Mouse (Mus musculus): ENCODE results near the gene Dmp1. TPM values are rescaled to one million over a fixed set of nuclear protein-coding genes. Genes with fewer than 3 reads are reported as not detected.

Gene Dmp1
- polyA plus RNA-seq, 1 experiment, result not detected

GRCm38 (mm10) chr5:104244261-104244660 lies 41.8 kb downstream of the Dmp1 start:
- TF ChIP-seq POLR2A (IDR thresholded peaks at IDR 0.05; ENCODE audit: borderline replicate concordance, extremely low read depth, low read depth, low read length), result no peak
- TF ChIP-seq CTCF (IDR thresholded peaks at IDR 0.05; ENCODE audit: insufficient read depth, low read length), result no peak

DNA sequence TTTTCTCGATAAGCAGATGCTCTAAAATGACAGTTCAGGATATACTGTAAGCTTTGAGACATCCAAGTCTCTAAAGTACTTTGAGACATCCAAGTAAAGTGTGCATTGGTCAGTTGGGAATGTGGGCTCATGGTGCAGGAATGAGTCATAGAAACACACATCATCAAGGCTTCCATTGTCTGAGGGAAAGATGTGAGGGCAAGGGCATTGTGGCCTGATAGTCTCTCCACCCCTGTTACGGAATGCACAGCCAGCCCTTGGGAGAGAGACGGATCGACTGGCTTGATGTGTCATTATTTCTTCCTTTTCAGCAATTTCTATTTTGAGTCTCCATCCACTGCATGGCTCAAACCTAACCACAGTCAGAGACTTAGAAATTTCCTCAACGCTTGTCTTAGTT lies 49.4 kb downstream of the Dmp1 start:
- no peak overlapping the region for H3K4me3 ChIP-seq (replicated peaks; ENCODE audit: extremely low read depth, low read depth, low read length)
- TF ChIP-seq CTCF (IDR thresholded peaks at IDR 0.05; ENCODE audit: insufficient read depth, low read length) (no peak), POLR2A (IDR thresholded peaks at IDR 0.05; ENCODE audit: borderline replicate concordance, extremely low read depth, low read depth, low read length) (no peak)
- H3K4me1 ChIP-seq (ENCODE audit: control insufficient read depth, insufficient read depth, low read length), result no peaks in the 10 kb centered on the region
- 74% methylated on average over 5 of the region's 5 CpGs for WGBS
- no peak for DNase-seq

More at GRCm38 (mm10) chr5:104244261-104244660, 41.8 kb downstream of the Dmp1 start:
- Histone ChIP-seq H3K4me3 (replicated peaks; ENCODE audit: extremely low read depth, low read depth, low read length) (no peak overlapping the region), H3K4me1 (ENCODE audit: control insufficient read depth, insufficient read depth, low read length) (no peaks in the 10 kb centered on the region)
- no peak for DNase-seq
- 82% methylated on average over 2 of the region's 2 CpGs for WGBS

GRCm38 (mm10) chr5:104256585-104256984 lies 54.2 kb downstream of the Dmp1 start:
- H3K4me3 ChIP-seq (replicated peaks; ENCODE audit: extremely low read depth, low read depth, low read length), result no peak overlapping the region
- DNase-seq, result no peak
- no peaks in the 10 kb centered on the region for H3K4me1 ChIP-seq (ENCODE audit: control insufficient read depth, insufficient read depth, low read length)
- 69% methylated on average over 3 of the region's 3 CpGs for WGBS
- TF ChIP-seq POLR2A (IDR thresholded peaks at IDR 0.05; ENCODE audit: borderline replicate concordance, extremely low read depth, low read depth, low read length), result no peak
- TF ChIP-seq CTCF (IDR thresholded peaks at IDR 0.05; ENCODE audit: insufficient read depth, low read length), result no peak

DNA sequence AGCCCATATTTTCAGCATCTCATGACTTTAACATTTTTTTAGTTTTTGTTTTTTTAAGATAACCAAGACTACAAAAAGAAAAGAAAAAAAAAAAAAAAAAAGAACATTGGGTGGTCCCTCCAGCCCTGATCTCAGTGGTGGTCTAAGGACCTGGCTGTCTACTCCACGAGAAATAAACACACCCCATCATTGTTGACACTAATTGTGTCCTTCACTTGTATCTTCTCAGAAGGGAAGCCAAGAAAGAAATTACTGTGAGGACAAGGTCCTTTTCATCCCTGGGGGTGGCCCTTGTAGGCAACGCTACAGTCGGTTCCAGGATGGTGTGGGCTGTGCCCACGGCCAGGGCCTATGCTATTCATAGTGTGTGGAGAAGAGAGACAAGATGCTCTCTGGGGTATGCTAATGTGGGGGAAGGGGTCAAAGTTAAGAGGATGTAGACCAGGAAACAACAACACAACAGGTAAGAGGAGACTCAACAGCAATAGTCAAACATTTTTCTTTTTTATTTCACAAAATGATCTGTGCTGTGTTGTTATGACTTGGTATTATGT lies 59.6 kb downstream of the Dmp1 start:
- Histone ChIP-seq H3K4me3 (replicated peaks; ENCODE audit: extremely low read depth, low read depth, low read length) (no peak overlapping the region), H3K4me1 (ENCODE audit: control insufficient read depth, insufficient read depth, low read length) (no peaks in the 10 kb centered on the region)
- DNase-seq, result no peak
- 54% methylated on average over 4 of the region's 4 CpGs for WGBS
- TF ChIP-seq CTCF (IDR thresholded peaks at IDR 0.05; ENCODE audit: insufficient read depth, low read length) (no peak), POLR2A (IDR thresholded peaks at IDR 0.05; ENCODE audit: borderline replicate concordance, extremely low read depth, low read depth, low read length) (no peak)

- WGBS, result 91% methylated on average over 13 of the region's 13 CpGs
Measured at GRCm38 (mm10) chr5:104263014-104263776, 60.8 kb downstream of the Dmp1 start.

More at GRCm38 (mm10) chr5:104263014-104263776, 60.8 kb downstream of the Dmp1 start:
- Histone ChIP-seq H3K4me1 (ENCODE audit: control insufficient read depth, insufficient read depth, low read length) (no peaks in the 10 kb centered on the region), H3K4me3 (replicated peaks; ENCODE audit: extremely low read depth, low read depth, low read length) (no peak overlapping the region)
- no peak for DNase-seq
- TF ChIP-seq CTCF (IDR thresholded peaks at IDR 0.05; ENCODE audit: insufficient read depth, low read length), result no peak
- TF ChIP-seq POLR2A (IDR thresholded peaks at IDR 0.05; ENCODE audit: borderline replicate concordance, extremely low read depth, low read depth, low read length), result no peak

Other genes starting within 250 kb of the Dmp1 start
- gene Hsd17b13, start 225.2 kb upstream of the Dmp1 start, polyA plus RNA-seq (2012; rRNA removed), result 0.14 TPM in 1 of 2 replicates, not detected in the other
- gene Hsd17b11, start 180.7 kb upstream of the Dmp1 start, polyA plus RNA-seq (2012; rRNA removed), result 39.8 and 53.1 TPM in 2 replicates
- 51.1 and 61.6 TPM in 2 replicates for gene Nudt9, start 156.3 kb upstream of the Dmp1 start, polyA plus RNA-seq (2012; rRNA removed)
- not detected in 2 replicates for gene Gm17660, start 125.0 kb upstream of the Dmp1 start, polyA plus RNA-seq (2012; rRNA removed)
- 214 and 298 TPM in 2 replicates for gene Sparcl1, start 88.9 kb upstream of the Dmp1 start, polyA plus RNA-seq (2012; rRNA removed)
- not detected in 2 replicates for gene Dspp, start 31.9 kb upstream of the Dmp1 start, polyA plus RNA-seq (2012; rRNA removed)
- not detected in 2 replicates for gene Ibsp, start 96.6 kb downstream of the Dmp1 start, polyA plus RNA-seq (2012; rRNA removed)
- gene Mepe, start 122.7 kb downstream of the Dmp1 start, polyA plus RNA-seq (2012; rRNA removed), result not detected in 2 replicates
- gene Spp1, start 232.5 kb downstream of the Dmp1 start, polyA plus RNA-seq (2012; rRNA removed), result 54.9 and 134 TPM in 2 replicates